Mouse (Mus musculus) heart, postnatal 25 days (tissue): ENCODE results near the gene Otulin. TPM values are rescaled to one million over a fixed set of nuclear protein-coding genes. Genes with fewer than 3 reads are reported as not detected.

Experiments
- DNase-seq: peaks from one replicate; pipeline ENCODE4 v3.0.0; 2022; ENCODE audit warnings: low spot score
- intact Hi-C: fragments of 180-260 bp; cut with DNase I; formaldehyde crosslinking; loops from one replicate; pipeline ENCODE4 v1.15.1; 2025
- total RNA-seq, 2 experiments: library from RNA; stranded (reverse); gene quantifications; 2 replicates each; pipeline ENCODE4 v1.2.3; 2021

Otulin gene
- total RNA-seq, 2 experiments from 2014 or later = 22.4 to 26.8 TPM

DNA sequence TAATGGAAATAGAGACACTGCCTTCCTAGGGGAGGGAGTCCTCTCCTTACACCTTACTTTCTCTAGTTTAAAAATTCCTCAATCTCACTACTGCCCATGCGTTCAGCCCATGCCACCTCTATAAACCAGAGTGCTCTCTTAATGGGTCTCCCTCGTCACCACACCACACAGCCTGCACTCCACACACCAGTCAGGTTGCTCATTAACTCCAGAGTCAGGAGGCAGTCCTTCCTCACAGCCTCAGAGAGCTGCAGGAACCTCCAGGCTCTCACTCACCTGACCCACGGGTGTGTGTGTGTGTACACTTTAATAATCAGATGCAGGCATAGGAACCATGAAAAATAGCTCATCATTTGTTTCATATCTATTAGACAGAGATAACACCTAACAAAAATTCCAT lies 10.8 kb downstream of the Otulin start:
- intact Hi-C loops = no loop called here
- DNase-seq = no peak

DNA sequence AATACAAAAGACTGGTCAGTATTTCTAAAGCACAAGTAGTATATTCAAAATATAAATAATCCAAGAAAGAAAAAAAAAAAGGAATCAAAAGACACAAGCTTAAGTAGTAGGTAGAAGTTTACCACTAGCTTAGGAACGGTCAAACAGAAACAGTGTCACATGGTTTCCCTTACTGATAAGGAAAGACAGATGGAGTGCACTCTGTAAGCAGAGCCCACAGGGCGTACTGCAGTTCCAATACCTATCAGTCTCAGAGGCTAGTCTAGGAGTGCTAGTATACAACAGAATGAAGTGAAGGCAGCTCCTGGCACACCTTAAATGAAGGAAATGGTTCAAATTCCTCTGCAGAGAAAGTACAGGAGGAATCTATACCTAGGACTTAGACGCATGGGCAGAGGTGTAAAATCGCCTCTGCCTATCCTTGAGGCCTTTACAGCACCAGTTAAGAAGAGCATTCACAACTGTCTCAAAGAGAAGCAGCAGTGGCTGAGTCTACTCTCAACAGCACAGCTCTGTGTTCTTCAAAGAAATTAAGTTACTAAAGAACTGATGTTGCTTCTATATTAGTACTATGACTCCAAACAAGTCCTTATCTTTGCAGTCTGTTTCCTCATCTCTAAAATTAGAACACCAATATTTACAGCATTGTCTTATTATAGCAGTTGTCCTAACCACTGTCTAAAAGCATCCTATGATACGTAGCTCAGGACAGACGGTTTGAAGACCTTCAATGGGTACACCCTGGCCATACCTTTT lies 11.5 kb downstream of the Otulin start:
- intact Hi-C loops = no loop called here
- DNase-seq = no peak

DNA sequence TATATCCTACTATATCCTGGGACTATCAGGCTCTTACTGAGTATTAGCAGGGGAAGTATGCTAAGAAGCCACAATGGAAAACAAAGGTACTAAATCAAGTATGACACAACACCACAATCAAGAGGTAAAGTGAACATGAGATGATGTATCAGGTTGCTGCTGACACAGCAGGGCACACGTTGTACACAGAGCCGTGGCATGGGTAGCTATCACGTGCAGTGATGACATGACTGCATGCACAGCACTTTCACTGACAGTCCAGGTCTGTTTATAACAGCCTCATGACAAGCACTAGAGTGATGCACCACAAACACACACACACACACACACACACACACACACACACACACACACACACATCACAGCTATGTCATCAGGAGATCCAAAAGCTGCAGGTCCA lies 13.3 kb downstream of the Otulin start:
- intact Hi-C loops = no loop called here

DNA sequence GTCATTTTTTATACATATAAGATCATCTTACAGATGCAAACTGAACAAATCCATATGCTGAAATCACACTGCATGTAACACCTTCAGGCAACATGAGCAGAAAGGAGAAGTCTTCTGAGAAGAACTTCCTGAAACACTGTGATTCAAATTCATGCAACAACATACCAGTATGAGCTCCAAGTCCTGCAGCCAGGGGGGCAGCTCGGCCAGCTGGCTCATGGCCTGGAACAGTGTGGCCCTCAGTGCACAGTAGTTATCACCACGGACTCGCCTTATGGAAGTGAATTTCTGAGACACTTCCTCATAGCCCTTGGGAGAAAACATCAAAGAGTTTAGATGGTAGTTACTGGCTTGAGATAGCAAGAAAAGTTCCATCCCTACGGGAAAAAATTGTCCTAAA lies 14.3 kb downstream of the Otulin start:
- peak; percentile 63 for DNase-seq
- intact Hi-C loops = no loop called here

More for the DNA sequence above, 13.3 kb downstream of the Otulin start:
- no peak for DNase-seq

DNA sequence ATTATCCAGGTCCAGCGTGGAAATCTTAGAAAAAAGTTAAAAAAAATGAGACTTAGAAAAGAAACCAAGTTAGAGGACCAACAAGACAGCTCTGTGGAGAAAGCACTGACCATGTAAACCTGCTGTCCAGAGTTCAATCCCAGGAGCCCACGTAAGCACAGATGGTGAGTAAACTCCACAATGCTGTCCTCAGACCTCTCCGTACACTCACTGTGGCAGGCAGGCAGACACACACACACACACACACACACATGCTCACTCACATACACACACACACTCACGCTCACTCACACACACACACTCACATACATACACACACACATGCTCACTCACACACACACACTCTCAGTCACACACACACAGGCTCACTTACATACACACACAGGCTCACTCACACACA lies 17.2 kb downstream of the Otulin start:
- DNase-seq = no peak
- intact Hi-C loops = loop anchor here (2.0 kb wide), 2 partner anchors 288 to 296 kb away; no protein-coding TSS in a partner anchor

DNA sequence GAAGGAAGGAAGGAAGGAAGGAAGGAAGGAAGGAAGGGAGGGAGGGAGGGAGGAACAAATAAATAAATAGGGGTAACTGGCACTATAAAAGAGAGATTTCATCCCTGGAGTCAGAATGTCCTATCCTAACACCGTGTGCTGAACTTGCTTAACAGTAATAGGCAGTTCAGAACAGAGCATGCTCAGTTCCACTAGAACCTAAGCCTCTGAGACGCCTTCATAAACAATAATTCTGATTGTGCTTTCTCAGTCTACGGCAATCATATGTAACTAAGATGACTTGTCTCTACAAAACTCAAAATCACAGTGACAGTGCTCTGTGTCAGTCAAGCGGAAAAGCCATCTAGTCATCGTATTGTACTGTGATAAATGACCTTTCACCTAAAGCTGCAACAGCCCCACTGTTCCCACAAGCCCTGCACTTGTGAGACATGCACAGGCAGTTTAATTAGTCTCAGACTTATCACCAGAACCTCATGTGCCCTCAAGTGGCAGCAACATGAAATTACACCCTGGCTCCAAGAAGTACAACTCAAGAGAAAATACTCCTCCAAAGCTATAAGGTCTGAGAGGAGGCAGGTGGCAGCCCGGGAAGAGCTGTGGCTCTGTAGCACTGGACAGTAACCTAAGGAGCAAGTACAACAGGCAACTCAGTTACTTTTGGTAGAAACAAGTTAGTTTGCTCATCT lies 17.8 kb downstream of the Otulin start:
- intact Hi-C loops = loop anchor here (2.0 kb wide), 2 partner anchors 288 to 296 kb away; no protein-coding TSS in a partner anchor
- DNase-seq = no peak

DNA sequence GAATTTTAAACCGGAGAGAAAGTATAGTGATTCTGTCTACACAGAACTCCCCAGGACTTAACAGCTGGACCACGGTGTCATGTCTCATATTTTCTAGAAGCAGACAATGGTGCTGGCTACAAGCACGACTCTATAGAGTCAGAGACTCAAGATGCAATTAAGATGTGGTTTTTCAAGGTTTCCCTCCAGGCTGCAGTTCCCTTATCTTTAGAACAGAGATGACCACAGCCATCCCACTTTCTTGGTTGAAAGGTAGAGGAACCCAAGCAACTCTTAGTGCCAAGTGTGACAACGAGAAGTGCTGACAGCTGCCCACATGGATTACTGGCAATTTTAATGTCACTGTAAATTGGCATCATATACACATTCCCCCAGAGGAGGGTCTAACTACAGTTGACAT lies 20.9 kb downstream of the Otulin start:
- DNase-seq = no peak
- intact Hi-C loops = no loop called here

DNA sequence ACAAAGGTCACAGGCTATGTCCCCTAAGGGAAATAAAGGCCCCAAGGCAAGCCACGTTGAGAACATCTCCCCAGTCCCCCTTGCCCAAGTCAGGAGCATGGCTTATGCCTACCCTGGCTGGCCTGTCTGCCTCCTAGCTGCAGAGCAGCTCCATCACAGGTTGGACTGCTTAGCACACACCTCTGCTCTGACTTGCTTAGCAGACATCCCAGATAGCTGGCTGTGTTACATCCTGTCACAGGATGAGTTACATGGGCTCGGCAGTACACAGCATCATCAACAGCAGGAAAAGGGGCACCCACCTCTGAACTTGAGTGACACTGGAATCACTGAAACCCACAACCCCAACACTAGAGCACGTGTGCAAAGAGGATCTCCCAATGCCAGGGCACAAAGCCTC lies 25.2 kb downstream of the Otulin start:
- intact Hi-C loops = no loop called here
- DNase-seq = no peak

DNA sequence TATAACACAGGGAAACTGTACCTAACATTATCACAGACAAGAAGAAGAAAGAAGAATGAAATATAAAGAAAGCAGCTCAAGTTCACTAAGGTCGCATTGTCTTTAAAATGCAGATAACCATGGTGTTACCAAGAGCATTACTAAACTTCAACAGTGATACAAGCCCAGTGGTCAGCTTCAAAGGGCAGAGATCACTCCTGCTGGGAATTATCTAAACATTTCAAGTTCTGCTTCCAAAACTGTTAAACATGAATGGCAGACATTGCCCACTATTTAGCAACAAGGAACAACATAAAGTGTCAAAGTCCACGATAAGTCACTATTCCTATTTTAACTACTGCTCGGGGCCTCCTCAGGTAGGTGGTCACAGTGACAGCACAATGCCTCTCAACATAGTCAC lies 25.9 kb downstream of the Otulin start:
- intact Hi-C loops = no loop called here
- no peak for DNase-seq

DNA sequence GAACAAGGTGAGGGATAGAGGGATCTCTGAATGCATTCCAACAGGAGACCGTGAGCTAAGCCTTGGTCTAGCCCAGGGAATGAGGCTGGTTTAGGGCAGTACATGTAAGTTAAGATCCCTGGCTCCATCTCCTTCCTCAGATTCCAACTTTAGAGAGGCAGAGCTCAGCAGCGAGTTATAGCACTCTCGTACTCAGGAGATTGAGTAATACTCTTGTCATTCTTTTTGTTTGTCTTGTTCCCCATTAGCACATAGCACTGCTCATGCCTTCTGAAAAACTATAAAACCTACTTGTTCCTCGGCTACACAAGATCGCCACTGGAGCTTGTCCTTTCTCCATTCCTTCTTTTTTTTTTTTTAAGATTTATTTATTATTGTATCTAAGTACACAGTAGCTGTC lies 30.0 kb downstream of the Otulin start:
- intact Hi-C loops = no loop called here
- no peak for DNase-seq

DNA sequence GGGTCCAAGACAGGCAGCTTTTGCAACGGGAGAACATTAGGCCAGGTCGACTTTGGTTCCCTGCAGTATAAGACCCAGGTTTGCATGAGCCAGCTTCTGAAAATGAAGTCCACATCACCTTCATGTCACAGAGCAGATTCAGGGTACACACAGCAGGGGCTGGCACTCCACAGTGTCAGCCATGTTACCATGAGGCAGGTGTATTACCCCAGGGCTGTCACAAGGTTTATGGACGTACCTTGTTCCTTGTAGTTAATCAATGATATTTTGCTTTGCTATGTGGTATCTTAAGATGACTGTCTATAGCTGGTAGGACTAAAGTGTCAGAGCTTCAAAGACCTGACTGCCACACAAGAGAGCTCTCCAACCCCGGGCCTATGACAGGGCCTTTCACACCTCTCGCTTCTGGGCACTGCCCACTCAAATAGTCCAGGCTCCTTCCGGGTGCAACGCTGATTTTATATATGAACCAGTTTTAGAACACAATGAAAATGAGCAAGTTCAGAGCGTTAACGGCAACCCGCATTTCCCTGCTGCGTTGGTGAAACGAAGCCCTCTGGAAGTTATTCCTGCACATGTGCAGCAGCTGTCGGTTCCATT lies 31.6 kb downstream of the Otulin start:
- intact Hi-C loops = no loop called here
- DNase-seq = no peak

DNA sequence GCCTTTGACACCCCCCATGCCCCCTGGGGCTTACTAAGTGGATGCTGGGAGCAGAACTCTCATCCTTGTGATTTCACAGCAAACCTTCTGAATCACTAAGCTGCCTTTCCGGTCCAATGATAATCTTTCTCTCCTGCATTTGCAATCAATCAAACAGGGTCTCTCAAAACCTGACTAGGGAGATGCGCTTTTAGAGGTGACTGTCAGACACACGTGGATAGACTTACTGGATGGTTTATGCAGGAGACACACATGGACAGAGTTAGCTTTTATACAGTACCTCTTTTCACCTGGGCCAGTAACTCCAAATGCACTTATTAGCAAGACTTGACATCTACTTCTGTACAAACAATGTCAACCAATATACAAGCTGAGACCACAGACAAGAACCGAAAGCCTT lies 33.0 kb downstream of the Otulin start:
- intact Hi-C loops = no loop called here
- DNase-seq = no peak

DNA sequence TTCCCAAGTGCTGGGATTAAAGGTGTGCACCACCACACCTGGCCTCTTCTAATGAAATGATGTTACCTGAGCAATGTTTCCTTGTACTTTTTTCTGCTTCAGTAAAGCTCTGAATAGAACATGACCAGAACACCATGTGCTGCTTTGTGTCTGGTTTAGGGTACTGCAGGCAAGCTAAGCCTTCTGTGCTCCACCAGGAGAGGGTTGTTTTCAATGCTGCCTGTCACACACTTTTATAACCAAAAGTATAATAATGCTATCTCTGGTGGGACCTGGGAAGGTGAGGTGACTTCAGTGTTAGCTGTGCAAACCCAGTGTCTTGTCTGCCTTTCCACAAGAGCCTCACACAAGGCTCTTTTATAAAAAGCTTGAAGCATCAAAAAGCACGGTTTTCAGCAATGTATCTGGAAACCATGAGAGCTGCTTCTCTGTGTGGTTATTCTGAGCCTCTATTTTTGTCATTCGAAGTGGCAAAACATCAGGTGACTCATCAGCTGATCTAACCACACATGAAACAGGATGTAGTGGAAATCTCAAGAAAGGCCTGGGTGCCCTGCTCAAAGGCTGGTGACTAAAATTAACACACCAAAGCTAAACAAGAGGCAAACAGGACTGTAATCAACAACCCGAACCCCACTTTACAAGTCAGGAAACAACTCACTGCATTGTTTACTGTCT lies 33.9 kb downstream of the Otulin start:
- intact Hi-C loops = no loop called here
- DNase-seq = no peak

DNA sequence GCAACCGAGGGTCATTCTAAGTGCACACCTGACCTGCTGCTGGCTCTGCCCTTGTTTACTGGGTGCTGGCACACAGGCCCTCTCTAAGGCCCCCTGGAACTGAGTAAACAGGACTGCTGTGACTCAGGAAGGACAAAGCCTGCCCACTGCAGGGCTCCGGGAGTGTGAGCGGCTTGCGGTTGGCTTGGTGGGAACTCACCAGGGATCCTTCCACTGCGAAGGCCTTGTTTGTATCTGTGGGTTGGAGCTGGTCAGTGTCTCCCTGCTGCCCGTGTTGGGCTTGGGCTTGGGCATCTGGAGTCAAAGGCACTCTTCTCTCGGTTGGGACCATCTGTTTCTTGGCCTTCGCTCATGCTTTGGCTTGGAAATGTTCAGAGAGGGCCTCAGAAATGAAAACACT lies 34.9 kb downstream of the Otulin start:
- no peak for DNase-seq
- intact Hi-C loops = no loop called here

DNA sequence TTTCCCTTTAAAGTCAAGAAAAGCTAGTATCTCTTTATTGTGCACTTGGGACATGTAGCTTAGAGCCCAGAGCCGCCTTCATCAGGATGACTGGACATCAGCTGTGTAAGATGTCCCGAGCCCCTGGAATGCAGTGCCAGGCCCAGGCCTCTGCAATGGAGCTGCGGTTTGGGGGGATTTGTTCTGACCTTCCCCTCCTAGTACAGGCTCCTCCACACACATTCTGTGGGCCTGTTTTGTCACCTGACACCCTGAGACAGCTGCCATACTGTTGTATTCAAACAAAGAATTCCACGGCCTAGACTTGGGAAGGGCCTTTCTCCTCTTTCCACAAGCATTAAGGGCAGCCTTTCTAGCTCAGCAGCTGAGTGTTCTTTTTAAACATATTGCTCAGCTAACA lies 35.5 kb downstream of the Otulin start:
- intact Hi-C loops = no loop called here
- DNase-seq = no peak

DNA sequence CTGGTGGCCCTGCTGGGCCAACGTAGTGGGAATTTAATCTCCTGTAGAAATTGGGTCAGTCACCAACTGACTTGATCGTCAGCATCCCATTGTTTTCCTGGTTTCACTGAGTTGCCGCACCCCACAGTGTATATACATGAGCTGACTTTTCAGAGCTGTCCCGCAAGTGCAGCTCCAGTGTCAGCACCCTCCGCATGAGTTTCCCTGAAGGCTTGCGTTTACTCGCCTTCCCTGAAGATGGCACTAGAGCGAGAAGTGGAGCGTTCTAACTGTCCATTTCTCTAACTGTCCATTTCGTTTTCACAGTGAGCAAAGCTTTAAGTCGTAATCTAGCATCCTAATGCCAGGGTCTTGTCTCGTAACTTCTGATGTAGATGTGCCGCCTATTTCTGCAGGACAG lies 36.8 kb downstream of the Otulin start:
- no peak for DNase-seq
- intact Hi-C loops = no loop called here

DNA sequence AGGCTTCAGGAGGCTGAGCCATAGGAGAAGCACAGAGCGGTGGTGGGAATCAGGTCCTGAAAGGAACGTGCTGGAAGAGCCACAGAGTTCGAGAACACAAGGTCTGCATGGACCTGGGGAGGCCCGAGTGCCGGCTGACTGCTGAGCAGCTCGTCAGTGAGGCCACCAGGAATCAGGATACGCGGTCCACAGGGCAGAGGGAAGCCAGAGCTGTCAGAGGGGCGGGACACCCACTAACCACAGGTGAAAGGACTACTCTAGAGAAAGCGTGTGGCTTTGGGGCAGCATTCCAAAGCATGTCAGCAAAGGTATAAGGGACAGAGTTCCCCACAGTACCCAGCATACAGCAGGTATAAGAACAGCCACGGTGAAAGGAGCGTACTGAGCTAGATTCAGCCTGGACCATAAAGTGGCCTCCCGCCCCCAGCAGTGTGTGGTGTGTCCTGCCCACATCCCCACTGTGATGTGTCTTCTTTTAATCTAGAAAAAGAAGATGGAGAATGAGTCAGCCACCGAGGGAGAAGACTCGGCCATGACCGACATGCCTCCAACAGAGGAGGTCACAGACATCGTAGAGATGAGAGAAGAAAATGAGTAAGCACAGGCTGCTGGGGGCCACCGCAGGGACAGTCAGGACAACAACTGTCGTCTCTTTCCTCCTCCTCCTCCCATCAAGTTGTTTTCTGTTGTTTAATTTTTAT lies 37.7 kb downstream of the Otulin start:
- intact Hi-C loops = no loop called here
- no peak for DNase-seq

DNA sequence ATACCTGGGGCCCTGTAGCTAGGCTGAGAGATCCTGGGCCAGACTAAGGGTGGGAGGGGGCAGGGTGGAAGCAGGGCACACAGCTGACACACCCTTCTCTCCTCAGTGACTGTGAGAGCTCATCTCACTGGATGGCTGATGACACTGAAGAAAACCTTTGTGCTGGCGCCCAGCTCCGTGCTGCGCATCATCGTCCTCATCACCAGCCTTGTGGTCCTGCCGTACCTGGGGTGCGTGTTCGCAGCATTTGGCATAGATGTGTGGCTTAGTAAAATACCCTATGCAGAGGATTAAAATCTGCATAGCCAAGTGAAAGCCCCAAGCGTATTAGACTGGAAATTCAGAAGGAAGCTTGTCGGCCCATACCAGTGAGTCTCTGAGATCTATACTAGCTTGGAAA lies 39.7 kb downstream of the Otulin start:
- intact Hi-C loops = no loop called here
- DNase-seq = no peak

DNA sequence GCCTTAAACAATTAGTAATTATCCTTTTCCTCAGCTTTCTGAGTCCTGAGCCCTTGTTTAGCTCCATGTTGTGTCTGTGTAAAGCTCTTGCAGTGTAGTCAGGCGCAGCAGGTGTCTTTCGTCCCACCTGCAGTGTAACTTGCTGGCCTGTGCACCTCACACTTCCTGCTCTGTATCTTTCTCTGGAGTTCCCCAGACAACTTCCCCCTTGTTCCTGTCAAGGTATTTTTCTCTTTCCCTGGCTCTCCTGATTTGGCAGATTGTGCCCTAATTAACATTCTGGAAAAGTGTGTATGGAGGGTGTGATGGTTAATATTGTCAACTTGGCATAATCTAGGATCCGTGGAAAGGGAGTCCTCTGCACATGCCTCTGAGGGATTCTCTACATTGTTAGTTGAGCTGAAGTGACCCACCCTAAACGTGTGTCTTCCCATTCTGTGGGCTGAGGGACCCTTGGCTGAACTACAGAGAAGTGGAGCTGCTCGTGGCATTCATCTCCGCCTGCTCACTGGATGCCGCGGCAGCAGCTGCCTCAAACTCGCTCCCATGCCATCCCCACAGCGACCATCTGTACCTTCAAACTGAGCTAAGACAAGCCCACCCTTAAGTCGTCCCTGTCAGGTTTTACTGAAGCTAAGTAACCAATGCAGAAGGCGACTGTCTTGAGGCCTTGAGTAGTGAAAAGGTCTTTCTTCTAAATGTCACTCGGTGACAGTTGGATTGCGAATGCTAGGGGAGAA lies 42.2 kb downstream of the Otulin start:
- no peak for DNase-seq
- intact Hi-C loops = no loop called here

DNA sequence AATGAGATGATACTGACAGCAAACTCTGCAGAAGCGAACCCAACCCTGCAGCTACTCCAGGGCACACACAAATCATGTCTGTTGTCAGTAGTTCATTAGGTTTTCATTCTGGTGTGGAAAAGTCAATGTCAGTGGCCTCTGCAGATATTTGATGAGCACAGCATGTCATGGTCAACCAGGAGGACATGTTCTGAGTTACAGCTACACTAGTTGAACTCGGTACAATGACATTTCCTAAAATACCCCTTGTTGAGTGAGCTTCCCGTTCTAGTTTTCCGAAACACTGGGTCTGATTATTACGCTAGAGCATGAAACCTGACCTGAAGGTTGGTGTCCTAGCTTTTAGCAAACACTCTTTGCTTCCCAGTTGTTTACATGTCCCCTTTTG lies 44.4 kb downstream of the Otulin start:
- intact Hi-C loops = no loop called here
- no peak for DNase-seq
